Mouse (Mus musculus): ENCODE results near the gene Tmem248.

- TF ChIP-seq CTCF (IDR thresholded peaks at IDR 0.05) (no peak), POLR2A (IDR thresholded peaks at IDR 0.05; ENCODE audit: insufficient read depth, low read depth, low read length) (no peak), EP300 (IDR thresholded peaks at IDR 0.05; ENCODE audit: insufficient read depth, low read depth, low read length) (no peak)
These were observed 47.8 kb upstream of the Tmem248 start for GRCm38 (mm10) chr5:130169109-130169508.
